Comparison of ENCODE assay signal across 8 mouse cellular contexts in the genomic region with DNA sequence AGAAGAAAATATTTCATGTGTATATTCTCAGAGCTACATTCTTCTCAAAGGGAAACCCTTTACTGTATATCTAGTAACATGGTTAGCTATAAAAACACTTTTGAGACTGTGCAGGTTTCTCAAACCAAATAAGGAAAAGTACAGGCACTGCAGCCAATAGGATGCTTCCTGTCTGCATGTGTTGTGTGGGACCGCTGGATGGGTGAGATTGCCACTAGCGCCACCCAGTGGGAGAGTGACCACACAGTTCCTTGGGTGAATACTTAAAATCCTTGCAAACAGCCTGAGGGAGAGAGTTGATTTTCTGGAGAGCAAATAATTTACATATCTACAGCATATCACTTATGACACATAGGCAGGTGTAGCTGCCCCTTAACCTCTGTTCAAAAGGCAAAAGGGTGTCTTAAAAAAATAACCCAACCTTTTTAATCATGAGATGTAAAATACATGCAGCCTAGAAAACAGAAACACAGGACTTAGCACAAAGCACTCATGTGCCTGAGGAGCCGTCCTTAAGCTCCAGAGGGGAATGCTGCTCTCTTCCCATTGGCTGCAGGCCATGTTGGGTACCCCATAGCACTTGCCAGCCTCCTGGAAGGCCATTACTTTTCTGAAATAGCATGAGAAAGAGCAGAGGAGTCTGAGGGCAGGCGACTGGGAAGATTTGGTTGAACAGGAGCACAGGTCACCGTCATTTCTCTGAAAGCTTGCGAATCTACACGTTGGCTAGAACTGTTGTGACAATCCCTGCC. TPM values are rescaled to one million over a fixed set of nuclear protein-coding genes. Genes with fewer than 3 reads are reported as not detected.
DNase-seq lines count a peak whose midpoint lies in the region; ATAC-seq and TF ChIP-seq lines count a peak whose summit lies in the region.

No protein-coding gene starts in this region.

- no peak overlapping the region for H3K9ac ChIP-seq in forebrain, embryonic 13.5 days
- H3K9ac ChIP-seq in hindbrain, postnatal 0 days (replicated peaks; ENCODE audit: low read length), result no peak overlapping the region
- H3K9ac ChIP-seq in liver, adult 2 months (ENCODE audit: low read depth, low read length), result no peak overlapping the region

- no peaks in the 10 kb centered on the region for H3K79me2 ChIP-seq in liver, adult 2 months (ENCODE audit: control insufficient read depth, insufficient read depth, low read length)

- 60% methylated on average over 7 of the region's 7 CpGs for WGBS in forebrain, embryonic 13.5 days
- 59% methylated on average over 7 of the region's 7 CpGs for WGBS in hindbrain, postnatal 0 days
- 54% methylated on average over 7 of the region's 7 CpGs for WGBS in liver, adult 2 months

- no peaks in the 10 kb centered on the region for H3K27me3 ChIP-seq in forebrain, embryonic 13.5 days
- H3K27me3 ChIP-seq in hindbrain, postnatal 0 days (ENCODE audit: insufficient read depth, low read length), result no peaks in the 10 kb centered on the region
- no peaks in the 10 kb centered on the region for H3K27me3 ChIP-seq in liver, adult 2 months (ENCODE audit: control insufficient read depth, insufficient read depth, low read length)

- no peak overlapping the region for H3K4me3 ChIP-seq in forebrain, embryonic 13.5 days
- H3K4me3 ChIP-seq in hindbrain, postnatal 0 days (ENCODE audit: low read length), result no peak overlapping the region
- no peak overlapping the region for H3K4me3 ChIP-seq in liver, adult 2 months (ENCODE audit: insufficient read depth, low read depth, low read length)

- ATAC-seq in forebrain, embryonic 13.5 days, result peak; percentile 71; the same call in 1 of the 2 replicates
- ATAC-seq in hindbrain, postnatal 0 days, result peak; percentile 84
- ATAC-seq in megakaryocyte, adult 5-6 weeks (ENCODE audit: poor library complexity, severe bottlenecking), result no peak

- H3K36me3 ChIP-seq in forebrain, embryonic 13.5 days (ENCODE audit: poor library complexity, severe bottlenecking), result peaks cover 54% of the 10 kb centered on the region
- peaks cover 12% of the 10 kb centered on the region; the same call in 1 of the 2 replicates for H3K36me3 ChIP-seq in hindbrain, postnatal 0 days (ENCODE audit: insufficient read depth, low read length)
- H3K36me3 ChIP-seq in liver, adult 2 months (ENCODE audit: control insufficient read depth, insufficient read depth, low read length), result no peaks in the 10 kb centered on the region

- H3K4me1 ChIP-seq in forebrain, embryonic 13.5 days, result no peaks in the 10 kb centered on the region
- no peaks in the 10 kb centered on the region for H3K4me1 ChIP-seq in hindbrain, postnatal 0 days (ENCODE audit: insufficient read depth, low read length)
- no peaks in the 10 kb centered on the region for H3K4me1 ChIP-seq in liver, adult 2 months (ENCODE audit: control insufficient read depth, insufficient read depth, low read length)

- no peaks in the 10 kb centered on the region for H3K9me3 ChIP-seq in forebrain, embryonic 13.5 days (replicated peaks)
- H3K9me3 ChIP-seq in hindbrain, postnatal 0 days (ENCODE audit: low read length), result no peaks in the 10 kb centered on the region

- peak; percentile 18 for DNase-seq in urinary bladder, postnatal 10 days (ENCODE audit: low spot score)
- no peak for DNase-seq in urinary bladder, adult 2 months (ENCODE audit: low spot score)
- peak; percentile 67 for DNase-seq in brain, adult 2 months (ENCODE audit: low read depth, low spot score)
- peak; percentile 73 for DNase-seq in hindbrain, postnatal 0 days (ENCODE audit: low spot score)
- peak; percentile 21 for DNase-seq in liver, adult 2 months (ENCODE audit: extremely low read depth, low read depth, low spot score)
- peak; percentile 68 for DNase-seq in retina, postnatal 1 day

- TF ChIP-seq POLR2A in liver, adult 2 months (IDR thresholded peaks at IDR 0.05; ENCODE audit: extremely low read depth, insufficient read depth, low read length), result no peak

- no peak overlapping the region for H3K27ac ChIP-seq in forebrain, embryonic 13.5 days
- no peak overlapping the region for H3K27ac ChIP-seq in hindbrain, postnatal 0 days
- no peak overlapping the region for H3K27ac ChIP-seq in liver, adult 2 months (replicated peaks; ENCODE audit: insufficient read depth, low read depth, low read length)

- H3K4me2 ChIP-seq in forebrain, embryonic 13.5 days, result no peak overlapping the region
- H3K4me2 ChIP-seq in hindbrain, postnatal 0 days (ENCODE audit: low read depth, low read length), result no peak overlapping the region

- TF ChIP-seq CTCF in hindbrain, postnatal 0 days (IDR thresholded peaks at IDR 0.05; ENCODE audit: low read depth), result peak; percentile 73
- TF ChIP-seq CTCF in liver, adult 2 months (IDR thresholded peaks at IDR 0.05; ENCODE audit: low read depth, low read length), result peak; percentile 72

RNA-seq across cellular contexts. Expression of a gene that starts 26.6 kb away (rescaled TPM):
- polyA plus RNA-seq in urinary bladder, adult 2 months (2012; rRNA removed), result 13.2 and 19.7 TPM in 2 replicates
- polyA plus RNA-seq in forebrain, embryonic 13.5 days (2015; fragmentation: Nextera tagmentation; extraction: Ambion mirVana), result 14.5 and 15.2 TPM in 2 replicates
- total RNA-seq in hindbrain, postnatal 0 days (2014; rRNA removed), result 52.7 and 67.4 TPM in 2 replicates
- 8.6 and 10.5 TPM in 2 replicates for polyA plus RNA-seq in hindbrain, postnatal 0 days (2015; fragmentation: Nextera tagmentation; extraction: Ambion mirVana)
- total RNA-seq in liver, adult 2 months (2014; rRNA removed), result 0.07 and 0.09 TPM in 2 replicates
- 0.02 TPM in 1 of 2 replicates, not detected in the other for polyA plus RNA-seq in liver, adult 2 months (2012; rRNA removed)
- not detected in 2 replicates for total RNA-seq in megakaryocyte, adult 5-6 weeks (2015)
- 0.07 TPM in 1 of 2 replicates, not detected in the other for total RNA-seq in megakaryocyte, adult 5-6 weeks (2017)
